Mouse (Mus musculus): ENCODE measurements around the gene Fam98a. TPM values are rescaled to one million over a fixed set of nuclear protein-coding genes. Genes with fewer than 3 reads are reported as not detected.

Fam98a gene
- total RNA-seq, 1 experiment: 29.1 TPM

DNA sequence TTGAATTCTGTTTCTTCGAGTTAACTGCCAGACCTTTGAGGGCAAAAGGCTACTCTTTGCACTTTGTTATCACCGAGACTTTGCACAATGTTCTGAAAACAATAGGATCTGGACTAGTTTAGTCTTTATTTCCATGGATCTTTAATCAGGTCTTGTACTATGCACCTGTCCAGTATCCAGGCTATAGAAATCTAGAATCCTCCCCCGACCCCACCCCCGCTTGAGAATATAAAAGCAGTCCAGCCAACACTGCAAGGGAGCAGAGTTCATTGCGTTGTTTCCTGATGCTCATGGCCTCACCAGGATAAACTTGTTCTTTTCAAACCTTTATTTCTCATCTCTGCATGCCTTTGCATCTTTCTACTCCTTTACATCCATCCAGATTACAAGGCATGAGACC is 42.5 kb downstream of the Fam98a start:
- Histone ChIP-seq H3K27ac (ENCODE audit: insufficient read depth, low read depth, low read length, poor library complexity, severe bottlenecking) (no peak overlapping the region), H3K9me3 (ENCODE audit: control insufficient read depth, insufficient read depth, low read depth, low read length) (no peaks in the 10 kb centered on the region), H3K9ac (ENCODE audit: insufficient read depth, low read depth, low read length, poor library complexity, severe bottlenecking) (no peak overlapping the region), H3K4me3 (ENCODE audit: insufficient read depth in 1 of 2, low read depth in 1 of 2, low read length in 2 of 2, poor library complexity in 1 of 2, severe bottlenecking in 1 of 2) (no peak overlapping the region), H3K4me1 (ENCODE audit: control insufficient read depth in 2 of 2, insufficient read depth in 2 of 2, low read length in 2 of 2, poor library complexity in 1 of 2) (no peaks in the 10 kb centered on the region), H3K36me3 (ENCODE audit: control insufficient read depth, insufficient read depth, low read length, poor library complexity, severe bottlenecking) (no peaks in the 10 kb centered on the region)
- no peak for TF ChIP-seq HCFC1 (IDR thresholded peaks at IDR 0.05; ENCODE audit: borderline replicate concordance, insufficient read depth, low read length)
- TF ChIP-seq MAFK (IDR thresholded peaks at IDR 0.05; ENCODE audit: insufficient read depth, low read depth, low read length): no peak
- no peak for TF ChIP-seq CHD2 (IDR thresholded peaks at IDR 0.05; ENCODE audit: low read depth, low read length)
- no peak for TF ChIP-seq ZNF384 (IDR thresholded peaks at IDR 0.05; ENCODE audit: low read depth, low read length)
- no peak for TF ChIP-seq ZC3H11A (IDR thresholded peaks at IDR 0.05; ENCODE audit: borderline replicate concordance, low read depth, low read length)
- in situ Hi-C loops (cut with MboI; ENCODE audit: low sequenced_read_pairs in 2 of 2, unreplicated experiment in 2 of 2): no loop called here
- DNase-seq (ENCODE audit: low read depth, low spot score): no peak

DNA sequence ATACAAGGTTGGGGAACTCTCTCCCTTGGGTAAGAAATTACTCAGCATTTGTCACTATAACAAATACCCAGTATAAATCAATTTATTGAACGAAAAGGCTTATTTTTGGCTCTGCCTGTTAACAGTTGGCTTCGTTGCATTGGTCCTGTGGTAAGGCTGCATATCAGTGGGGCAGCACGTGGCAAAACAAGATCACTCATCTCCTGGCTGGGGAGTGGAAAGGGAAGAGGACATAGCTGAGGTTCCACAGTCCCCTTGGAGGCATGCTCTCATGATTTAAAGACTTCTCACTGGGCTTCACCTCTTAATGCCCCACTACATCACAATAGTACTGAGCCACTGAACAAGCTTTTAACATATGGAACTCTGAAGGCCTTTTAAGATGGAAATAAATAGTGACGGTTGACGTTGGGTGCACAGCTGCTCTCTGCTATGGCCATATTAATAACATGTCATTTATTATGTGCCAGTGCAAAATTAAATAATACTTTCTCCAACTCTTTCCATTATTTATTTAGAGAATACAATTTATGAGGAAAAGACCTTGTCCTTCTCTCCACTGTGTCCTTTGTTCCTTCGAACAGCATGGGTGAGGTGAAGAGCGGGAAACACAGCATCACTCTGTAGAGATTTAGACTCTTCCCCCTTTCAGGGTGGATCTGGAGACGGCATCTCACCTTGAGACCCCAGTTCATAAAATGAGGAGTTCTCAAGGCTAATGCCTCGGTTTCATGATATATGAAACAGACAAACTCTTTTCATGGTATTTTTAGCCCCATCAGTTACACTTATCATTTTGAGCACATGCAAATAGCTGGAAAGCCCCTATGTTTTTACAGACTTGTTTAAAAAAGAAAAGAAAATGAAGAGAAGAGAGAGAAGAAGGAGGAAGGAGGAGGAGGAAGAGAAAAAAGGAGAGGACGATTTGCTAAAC is 44.8 kb downstream of the Fam98a start:
- Histone ChIP-seq H3K36me3 (ENCODE audit: control insufficient read depth, insufficient read depth, low read length, poor library complexity, severe bottlenecking) (no peaks in the 10 kb centered on the region), H3K4me1 (ENCODE audit: control insufficient read depth in 2 of 2, insufficient read depth in 2 of 2, low read length in 2 of 2, poor library complexity in 1 of 2) (no peaks in the 10 kb centered on the region), H3K27ac (ENCODE audit: insufficient read depth, low read depth, low read length, poor library complexity, severe bottlenecking) (no peak overlapping the region), H3K4me3 (ENCODE audit: insufficient read depth in 1 of 2, low read depth in 1 of 2, low read length in 2 of 2, poor library complexity in 1 of 2, severe bottlenecking in 1 of 2) (no peak overlapping the region), H3K9me3 (ENCODE audit: control insufficient read depth, insufficient read depth, low read depth, low read length) (no peaks in the 10 kb centered on the region), H3K9ac (ENCODE audit: insufficient read depth, low read depth, low read length, poor library complexity, severe bottlenecking) (no peak overlapping the region)
- in situ Hi-C loops (cut with MboI; ENCODE audit: low sequenced_read_pairs in 2 of 2, unreplicated experiment in 2 of 2): no loop called here
- TF ChIP-seq ZNF384 (IDR thresholded peaks at IDR 0.05; ENCODE audit: low read depth, low read length) (no peak), MAFK (IDR thresholded peaks at IDR 0.05; ENCODE audit: insufficient read depth, low read depth, low read length) (no peak)
- no peak for DNase-seq (ENCODE audit: low read depth, low spot score)

DNA sequence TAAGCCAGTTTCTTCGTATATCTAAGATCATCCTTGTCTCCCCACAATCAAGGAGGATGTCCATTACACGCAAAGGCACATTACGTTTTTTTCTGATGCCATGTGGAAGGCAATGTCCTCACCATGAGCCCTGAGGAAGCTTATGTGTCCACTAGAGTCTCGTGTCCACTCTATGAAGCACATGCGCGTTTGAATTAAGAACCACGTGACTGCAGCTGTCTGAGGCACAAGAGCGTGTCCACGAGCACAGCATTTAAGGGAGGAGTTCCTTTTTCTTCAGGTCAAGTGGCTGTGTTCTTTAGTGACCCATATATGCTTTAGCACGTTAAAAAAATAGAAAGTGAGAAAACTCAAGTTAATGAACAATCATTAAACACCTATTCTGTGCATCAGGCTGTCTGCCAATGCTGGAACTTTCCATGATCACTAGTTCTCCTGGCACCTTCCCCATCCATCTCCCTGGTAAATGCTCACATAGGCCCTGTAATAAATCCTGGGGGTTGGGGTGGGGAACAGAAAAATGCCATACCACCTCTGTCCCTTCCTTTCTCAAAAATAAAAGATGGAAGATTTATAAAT is 45.6 kb downstream of the Fam98a start:
- DNase-seq (ENCODE audit: low read depth, low spot score): no peak
- Histone ChIP-seq H3K27ac (ENCODE audit: insufficient read depth, low read depth, low read length, poor library complexity, severe bottlenecking) (no peak overlapping the region), H3K9me3 (ENCODE audit: control insufficient read depth, insufficient read depth, low read depth, low read length) (no peaks in the 10 kb centered on the region), H3K36me3 (ENCODE audit: control insufficient read depth, insufficient read depth, low read length, poor library complexity, severe bottlenecking) (no peaks in the 10 kb centered on the region), H3K9ac (ENCODE audit: insufficient read depth, low read depth, low read length, poor library complexity, severe bottlenecking) (no peak overlapping the region), H3K4me3 (ENCODE audit: insufficient read depth in 1 of 2, low read depth in 1 of 2, low read length in 2 of 2, poor library complexity in 1 of 2, severe bottlenecking in 1 of 2) (no peak overlapping the region), H3K4me1 (ENCODE audit: control insufficient read depth in 2 of 2, insufficient read depth in 2 of 2, low read length in 2 of 2, poor library complexity in 1 of 2) (no peaks in the 10 kb centered on the region)
- no peak for TF ChIP-seq ZNF384 (IDR thresholded peaks at IDR 0.05; ENCODE audit: low read depth, low read length)
- no peak for TF ChIP-seq CHD2 (IDR thresholded peaks at IDR 0.05; ENCODE audit: low read depth, low read length)
- no peak for TF ChIP-seq MAFK (IDR thresholded peaks at IDR 0.05; ENCODE audit: insufficient read depth, low read depth, low read length)
- no peak for TF ChIP-seq ZC3H11A (IDR thresholded peaks at IDR 0.05; ENCODE audit: borderline replicate concordance, low read depth, low read length)
- TF ChIP-seq HCFC1 (IDR thresholded peaks at IDR 0.05; ENCODE audit: borderline replicate concordance, insufficient read depth, low read length): no peak
- in situ Hi-C loops (cut with MboI; ENCODE audit: low sequenced_read_pairs in 2 of 2, unreplicated experiment in 2 of 2): no loop called here

DNA sequence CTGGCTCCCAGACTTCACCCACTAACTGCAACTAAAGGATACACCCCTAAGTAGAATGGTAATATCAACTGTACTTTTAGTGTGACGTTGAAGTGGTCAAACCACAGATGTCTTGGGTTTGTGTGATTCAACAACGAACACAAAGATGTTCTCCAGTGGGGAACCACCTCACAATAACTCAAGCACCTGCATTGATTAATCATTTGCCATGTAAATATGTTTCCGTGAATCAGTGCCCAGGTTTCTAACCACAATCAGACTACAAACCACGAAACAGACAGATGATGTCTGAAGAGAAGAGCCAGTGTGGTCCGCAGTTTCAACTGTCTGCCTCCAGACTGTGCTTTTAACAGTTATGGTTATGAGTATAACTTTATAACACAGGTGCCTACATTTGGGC is 46.7 kb downstream of the Fam98a start:
- no peak overlapping the region for H3K27ac ChIP-seq (ENCODE audit: insufficient read depth, low read depth, low read length, poor library complexity, severe bottlenecking)
- no peaks in the 10 kb centered on the region for H3K9me3 ChIP-seq (ENCODE audit: control insufficient read depth, insufficient read depth, low read depth, low read length)
- no peak overlapping the region for H3K4me3 ChIP-seq (ENCODE audit: insufficient read depth in 1 of 2, low read depth in 1 of 2, low read length in 2 of 2, poor library complexity in 1 of 2, severe bottlenecking in 1 of 2)
- TF ChIP-seq ZC3H11A (IDR thresholded peaks at IDR 0.05; ENCODE audit: borderline replicate concordance, low read depth, low read length) (no peak), HCFC1 (IDR thresholded peaks at IDR 0.05; ENCODE audit: borderline replicate concordance, insufficient read depth, low read length) (no peak), MAFK (IDR thresholded peaks at IDR 0.05; ENCODE audit: insufficient read depth, low read depth, low read length) (no peak)
- in situ Hi-C loops (cut with MboI; ENCODE audit: low sequenced_read_pairs in 2 of 2, unreplicated experiment in 2 of 2): no loop called here
- H3K9ac ChIP-seq (ENCODE audit: insufficient read depth, low read depth, low read length, poor library complexity, severe bottlenecking): no peak overlapping the region
- no peak for DNase-seq (ENCODE audit: low read depth, low spot score)
- H3K4me1 ChIP-seq (ENCODE audit: control insufficient read depth in 2 of 2, insufficient read depth in 2 of 2, low read length in 2 of 2, poor library complexity in 1 of 2): no peaks in the 10 kb centered on the region
- H3K36me3 ChIP-seq (ENCODE audit: control insufficient read depth, insufficient read depth, low read length, poor library complexity, severe bottlenecking): no peaks in the 10 kb centered on the region

All from ES-E14 (cell line).